Mouse (Mus musculus) neural tube, embryonic 13.5 days (tissue): ENCODE data around the gene Foxr1. TPM values are rescaled to one million over a fixed set of nuclear protein-coding genes. Genes with fewer than 3 reads are reported as not detected.

Source experiments
- ATAC-seq: fragments of 200-750 bp; cut with Nextera tagmentation; 2 replicates; pipeline ENCODE4 v1.8.0; 2017; ENCODE audit warnings: low read depth, mild to moderate bottlenecking, moderate TSS enrichment, moderate library complexity
- H3K27ac ChIP-seq: fragments of 300-500 bp; sonication (generic); replicated peaks from 2 replicates; pipeline ENCODE4 v1.5.1; 2015; ENCODE audit warnings: moderate library complexity, mild to moderate bottlenecking, inconsistent platforms
- H3K27me3 ChIP-seq: fragments of 300-500 bp; sonication (generic); 2 replicates; pipeline ENCODE4 v1.6.1; 2015; ENCODE audit warnings: mild to moderate bottlenecking, inconsistent platforms
- H3K36me3 ChIP-seq: fragments of 300-500 bp; sonication (generic); 2 replicates; pipeline ENCODE4 v1.6.1; 2015; ENCODE audit warnings: mild to moderate bottlenecking, inconsistent platforms
- H3K4me1 ChIP-seq: fragments of 300-500 bp; sonication (generic); replicated peaks from 2 replicates; pipeline ENCODE4 v1.6.1; 2015; ENCODE audit warnings: inconsistent platforms
- H3K4me2 ChIP-seq: fragments of 300-500 bp; sonication (generic); 2 replicates; pipeline ENCODE4 v1.6.1; 2015; ENCODE audit warnings: inconsistent platforms, mild to moderate bottlenecking, moderate library complexity
- H3K4me3 ChIP-seq: fragments of 300-500 bp; sonication (generic); 2 replicates; pipeline ENCODE4 v1.5.1; 2015; ENCODE audit warnings: mild to moderate bottlenecking, inconsistent platforms
- H3K9ac ChIP-seq: fragments of 300-500 bp; sonication (generic); 2 replicates; pipeline ENCODE4 v1.6.1; 2015; ENCODE audit warnings: moderate library complexity, mild to moderate bottlenecking, inconsistent platforms
- H3K9me3 ChIP-seq: fragments of 300-500 bp; sonication (generic); 2 replicates; pipeline ENCODE4 v1.6.1; 2016; ENCODE audit warnings: inconsistent platforms
- WGBS: fragments of 180-500 bp; shearing (Covaris S2); methylation state at CpG from one replicate; pipeline ENCODE4 v1.1.7; 2015; 5-methylcytosine and 5-hydroxymethylcytosine counted together
- polyA plus RNA-seq: library from polyadenylated mRNA; unstranded; fragments of >200 nt; fragmentation: Nextera tagmentation; extraction: Ambion mirVana; gene quantifications from 2 replicates; pipeline ENCODE4 v1.2.1, GENCODE M21; 2015

Foxr1 gene
- polyA plus RNA-seq, 1 experiment from 2014 or later = not detected

DNA sequence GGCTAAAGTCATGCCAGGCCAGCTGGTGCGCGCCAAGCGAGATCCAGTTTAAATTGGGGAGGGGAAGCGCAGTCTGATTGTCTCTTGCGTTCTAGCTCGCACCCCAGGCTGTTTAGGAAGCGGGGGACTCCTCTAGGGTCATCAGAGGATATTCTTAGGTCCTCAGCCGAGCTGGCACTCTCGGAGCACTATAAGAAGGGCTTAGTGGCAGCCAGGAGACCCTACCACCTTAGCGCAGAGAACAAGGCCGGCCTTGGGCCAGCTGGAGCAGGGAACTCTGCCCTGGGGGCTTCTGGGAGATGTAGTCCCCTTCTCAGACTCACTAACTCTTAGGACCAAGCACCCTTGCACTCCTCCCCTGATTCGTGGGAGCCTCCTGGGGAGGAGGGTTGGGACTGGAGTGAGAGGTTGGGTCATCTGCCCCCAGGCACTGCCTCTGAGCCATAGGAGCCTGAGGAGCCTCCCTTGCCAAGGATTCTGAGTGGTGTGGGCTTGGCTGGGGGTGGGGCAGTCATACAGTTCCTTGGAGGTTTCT is 42.6 kb upstream of the Foxr1 start:
- Histone ChIP-seq H3K36me3 (no peaks in the 10 kb centered on the region), H3K9me3 (no peaks in the 10 kb centered on the region), H3K9ac (peak overlapping the region; percentile 99), H3K4me2 (peak overlapping the region; percentile 98), H3K4me1 (peaks cover 68% of the 10 kb centered on the region), H3K27ac (peak overlapping the region; percentile 98), H3K27me3 (no peaks in the 10 kb centered on the region), H3K4me3 (peak overlapping the region; percentile 96)
- peak; percentile 15; the same call in 1 of the 2 replicates for ATAC-seq
- under 1% methylated on average over 12 of the region's 12 CpGs for WGBS

DNA sequence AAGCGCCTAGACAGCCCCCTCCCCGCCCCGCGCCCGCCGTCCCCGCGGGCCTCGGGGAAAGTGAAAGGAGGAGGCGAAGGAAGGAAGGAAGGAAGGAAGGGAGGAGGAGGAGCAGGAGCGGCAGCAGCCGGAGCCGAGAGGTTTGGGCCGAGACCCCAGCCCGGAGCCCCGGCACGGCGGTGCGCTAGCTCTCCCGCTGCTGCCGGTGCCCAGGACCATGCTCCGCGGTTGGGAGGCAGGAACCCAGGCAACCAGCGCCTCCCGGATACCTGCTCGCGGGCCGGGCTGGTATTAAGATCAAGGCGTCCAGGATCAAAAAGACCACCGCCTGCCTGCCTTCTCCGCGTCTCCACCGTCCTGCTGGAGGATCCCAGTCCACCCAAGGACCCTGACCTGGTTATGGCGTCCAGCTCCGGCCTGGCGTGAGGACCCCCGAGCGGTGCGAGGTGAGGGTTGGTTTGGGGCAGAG is 42.1 kb upstream of the Foxr1 start:
- WGBS = under 1% methylated on average over 39 of the region's 39 CpGs
- H3K4me3 ChIP-seq = peak overlapping the region; percentile 96
- H3K36me3 ChIP-seq = no peaks in the 10 kb centered on the region
- no peaks in the 10 kb centered on the region for H3K27me3 ChIP-seq
- ATAC-seq = no peak
- H3K9me3 ChIP-seq = no peaks in the 10 kb centered on the region
- H3K9ac ChIP-seq = peak overlapping the region; percentile 99
- H3K4me1 ChIP-seq = peaks cover 64% of the 10 kb centered on the region
- H3K27ac ChIP-seq = peak overlapping the region; percentile 98
- H3K4me2 ChIP-seq = peak overlapping the region; percentile 98

DNA sequence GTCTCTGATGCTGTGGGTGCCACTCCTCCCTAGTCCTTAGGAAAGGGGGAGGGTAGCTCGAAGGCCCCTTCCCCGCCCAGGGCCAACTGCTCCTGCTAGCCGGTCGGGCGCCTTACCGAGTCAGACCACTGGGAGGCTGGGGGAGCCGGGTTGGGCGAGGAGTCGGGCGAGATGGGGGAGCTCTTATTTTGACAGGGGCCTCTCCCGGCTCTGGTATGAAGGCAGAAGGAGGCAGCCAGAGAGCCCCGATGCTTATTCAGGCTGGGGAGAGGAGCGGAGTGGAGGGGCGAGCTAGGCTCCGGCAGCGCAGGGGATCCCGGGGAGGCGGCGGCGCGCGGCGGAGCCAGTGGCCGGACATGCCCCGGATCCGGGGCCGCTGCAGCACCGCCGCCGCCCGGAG is 41.6 kb upstream of the Foxr1 start, which contains the start of gene Bcl9l:
Gene Bcl9l (plus strand): TSS at position 274 of the 400 bp plus-strand sequence.
- WGBS = under 1% methylated on average over 18 of the region's 31 CpGs
- H3K9me3 ChIP-seq = no peaks in the 10 kb centered on the region
- peak within 1 kb of the TSS; percentile 99 for H3K9ac ChIP-seq
- H3K36me3 ChIP-seq = no peaks in the 10 kb centered on the region
- H3K27me3 ChIP-seq = no peaks in the 10 kb centered on the region
- peak within 1 kb of the TSS; percentile 98 for H3K4me2 ChIP-seq
- peak within 1 kb of the TSS; percentile 96 for H3K4me3 ChIP-seq
- ATAC-seq = peak; percentile 66
- peaks cover 64% of the 10 kb centered on the region for H3K4me1 ChIP-seq
- H3K27ac ChIP-seq = peak within 1 kb of the TSS; percentile 98

DNA sequence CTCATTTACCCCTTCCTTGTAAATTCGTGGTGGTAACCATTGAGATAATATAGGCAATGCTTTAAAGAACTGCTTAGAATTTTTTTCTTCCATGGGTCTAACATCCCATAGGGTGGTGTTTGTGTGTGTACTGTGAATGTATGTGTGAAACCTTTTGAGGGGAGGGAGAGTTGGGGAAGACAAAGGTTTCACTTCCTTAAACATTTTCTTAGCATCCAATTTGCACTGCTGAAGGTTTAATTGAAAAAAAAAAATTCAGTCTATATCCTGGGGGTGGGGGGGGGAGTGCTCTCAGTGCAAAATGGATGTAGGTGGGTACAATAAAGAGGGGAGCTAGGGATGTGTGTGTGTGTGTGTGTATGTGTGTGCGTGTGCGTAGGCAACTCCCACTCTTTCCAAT is 41.2 kb upstream of the Foxr1 start:
- Histone ChIP-seq H3K4me1 (peaks cover 64% of the 10 kb centered on the region), H3K4me2 (peak overlapping the region; percentile 98), H3K36me3 (no peaks in the 10 kb centered on the region), H3K4me3 (peak overlapping the region; percentile 96), H3K27me3 (no peaks in the 10 kb centered on the region), H3K9ac (peak overlapping the region; percentile 99), H3K9me3 (no peaks in the 10 kb centered on the region), H3K27ac (peak overlapping the region; percentile 98)
- WGBS = 11% methylated on average over 3 of the region's 3 CpGs
- no peak for ATAC-seq

DNA sequence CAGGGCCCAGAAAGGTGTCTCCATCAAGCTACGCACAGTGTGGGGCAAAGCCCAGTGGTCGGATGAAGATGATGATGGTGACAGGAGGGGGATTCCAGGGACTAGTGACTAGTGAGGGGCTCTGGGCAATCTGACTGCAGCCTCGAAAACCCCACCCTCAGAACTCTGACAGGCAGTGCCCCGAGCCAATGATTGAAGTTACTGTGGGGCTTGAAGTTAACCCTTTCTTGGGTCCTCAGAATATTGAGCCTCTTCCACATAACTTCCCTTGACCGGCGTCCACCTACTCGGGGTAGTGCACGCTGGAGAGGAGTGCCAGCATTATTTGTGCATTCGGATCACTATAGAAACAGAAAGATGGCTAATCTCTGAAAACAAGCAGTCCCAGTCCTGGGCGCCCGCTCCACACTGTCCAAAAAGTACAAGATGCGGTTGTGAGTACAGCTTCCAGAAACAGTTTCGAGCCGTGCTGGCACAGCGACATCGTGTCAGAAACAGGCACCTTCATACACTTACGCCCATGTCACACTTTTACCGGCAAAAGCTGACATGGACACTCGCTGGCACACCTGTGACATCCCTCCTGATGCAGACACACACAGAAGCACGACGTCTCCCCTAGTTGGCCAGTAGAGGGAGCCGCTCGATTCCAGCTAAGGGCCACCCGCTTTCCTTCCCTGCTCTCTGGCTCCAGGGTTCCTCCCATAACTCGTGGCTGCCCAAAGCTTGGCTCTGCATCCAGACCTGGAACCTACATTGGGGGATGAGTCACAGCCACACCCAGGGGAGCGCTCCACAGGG is 38.9 kb upstream of the Foxr1 start:
- under 1% methylated on average over 26 of the region's 26 CpGs for WGBS
- Histone ChIP-seq H3K4me1 (peaks cover 41% of the 10 kb centered on the region), H3K4me3 (peak overlapping the region; percentile 72), H3K36me3 (no peaks in the 10 kb centered on the region), H3K9me3 (no peaks in the 10 kb centered on the region), H3K9ac (peak overlapping the region; percentile 85), H3K27ac (peak overlapping the region; percentile 97), H3K4me2 (peak overlapping the region; percentile 93), H3K27me3 (no peaks in the 10 kb centered on the region)
- peak; percentile 62 for ATAC-seq

DNA sequence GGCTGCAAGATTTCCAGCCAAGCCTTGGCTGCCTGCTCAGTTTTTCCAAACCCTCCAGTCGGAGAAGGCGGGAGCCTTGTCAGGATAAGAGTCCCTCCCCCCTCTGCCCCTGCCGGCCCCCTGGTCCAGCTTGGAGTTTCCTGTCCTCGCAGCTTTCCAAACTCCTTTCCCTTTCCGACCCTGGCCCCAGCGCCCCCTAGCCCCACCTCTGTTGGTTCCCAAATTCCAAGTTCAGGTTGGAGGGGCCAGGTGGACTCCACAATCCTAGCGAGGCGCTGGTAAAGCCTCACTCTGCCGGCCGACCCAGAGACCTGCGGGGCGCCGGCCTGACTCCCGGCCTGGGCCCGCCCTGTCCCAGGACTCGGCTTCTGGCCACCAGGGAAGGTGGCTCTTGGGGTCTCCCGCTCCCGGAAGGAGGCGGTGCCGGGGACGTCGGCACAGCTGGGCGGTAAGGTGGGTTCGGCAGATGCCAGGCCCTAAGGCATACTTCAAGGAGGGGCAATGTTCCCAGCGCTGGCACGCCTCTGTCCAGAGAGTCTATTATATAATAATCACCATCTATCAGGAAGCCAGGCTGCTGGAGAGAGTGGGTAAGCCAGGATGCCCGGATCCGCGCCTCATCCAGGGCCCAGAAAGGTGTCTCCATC is 38.1 kb upstream of the Foxr1 start:
- ATAC-seq = peak; percentile 64
- H3K9ac ChIP-seq = peak overlapping the region; percentile 85
- WGBS = 0% methylated on average over 29 of the region's 29 CpGs

DNA sequence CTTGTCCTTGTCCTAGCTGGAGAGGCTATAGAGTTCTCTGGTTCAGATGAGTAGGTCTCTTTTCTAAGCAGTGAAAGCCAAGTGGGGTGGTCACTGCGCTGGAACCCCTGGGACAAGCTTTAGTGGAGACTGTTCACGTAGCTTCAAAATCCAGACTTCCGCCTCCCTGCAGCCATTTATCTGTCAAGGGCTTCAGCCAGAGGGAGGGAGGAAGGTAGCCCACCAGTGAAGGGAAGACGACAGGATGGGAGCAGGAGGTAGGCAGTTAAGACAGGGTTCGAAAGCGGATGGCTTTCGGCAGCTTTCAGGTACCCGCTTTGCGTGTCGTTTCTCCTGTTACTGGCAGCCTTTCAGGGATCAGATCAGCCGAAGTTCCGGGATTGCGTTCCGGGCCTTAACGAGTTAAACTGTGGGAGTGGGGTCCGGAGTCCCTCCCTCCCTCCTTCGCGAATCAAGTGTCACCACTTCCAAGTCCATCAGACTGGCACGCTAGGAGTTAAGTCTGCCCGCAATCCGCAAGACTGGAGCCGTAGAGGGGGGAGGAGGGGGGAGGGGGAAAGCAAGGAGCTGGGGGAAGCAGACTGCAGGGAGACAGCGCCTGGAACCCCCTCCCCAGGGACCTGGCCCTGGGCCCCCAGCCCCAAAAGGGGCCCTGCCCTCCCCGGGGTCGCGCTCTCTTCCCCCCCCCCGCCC is 37.4 kb upstream of the Foxr1 start:
- ATAC-seq = peak; percentile 62
- Histone ChIP-seq H3K27ac (peak overlapping the region; percentile 97), H3K9ac (peak overlapping the region; percentile 85), H3K9me3 (no peaks in the 10 kb centered on the region), H3K27me3 (no peaks in the 10 kb centered on the region), H3K4me2 (peak overlapping the region; percentile 93), H3K4me3 (peak overlapping the region; percentile 72), H3K36me3 (no peaks in the 10 kb centered on the region), H3K4me1 (peaks cover 29% of the 10 kb centered on the region)
- WGBS = 0% methylated on average over 19 of the region's 27 CpGs

More for the DNA sequence above, 38.1 kb upstream of the Foxr1 start:
- Histone ChIP-seq H3K9me3 (no peaks in the 10 kb centered on the region), H3K36me3 (no peaks in the 10 kb centered on the region), H3K27me3 (no peaks in the 10 kb centered on the region), H3K4me2 (peak overlapping the region; percentile 93), H3K27ac (peak overlapping the region; percentile 97), H3K4me3 (peak overlapping the region; percentile 72), H3K4me1 (peaks cover 34% of the 10 kb centered on the region)

DNA sequence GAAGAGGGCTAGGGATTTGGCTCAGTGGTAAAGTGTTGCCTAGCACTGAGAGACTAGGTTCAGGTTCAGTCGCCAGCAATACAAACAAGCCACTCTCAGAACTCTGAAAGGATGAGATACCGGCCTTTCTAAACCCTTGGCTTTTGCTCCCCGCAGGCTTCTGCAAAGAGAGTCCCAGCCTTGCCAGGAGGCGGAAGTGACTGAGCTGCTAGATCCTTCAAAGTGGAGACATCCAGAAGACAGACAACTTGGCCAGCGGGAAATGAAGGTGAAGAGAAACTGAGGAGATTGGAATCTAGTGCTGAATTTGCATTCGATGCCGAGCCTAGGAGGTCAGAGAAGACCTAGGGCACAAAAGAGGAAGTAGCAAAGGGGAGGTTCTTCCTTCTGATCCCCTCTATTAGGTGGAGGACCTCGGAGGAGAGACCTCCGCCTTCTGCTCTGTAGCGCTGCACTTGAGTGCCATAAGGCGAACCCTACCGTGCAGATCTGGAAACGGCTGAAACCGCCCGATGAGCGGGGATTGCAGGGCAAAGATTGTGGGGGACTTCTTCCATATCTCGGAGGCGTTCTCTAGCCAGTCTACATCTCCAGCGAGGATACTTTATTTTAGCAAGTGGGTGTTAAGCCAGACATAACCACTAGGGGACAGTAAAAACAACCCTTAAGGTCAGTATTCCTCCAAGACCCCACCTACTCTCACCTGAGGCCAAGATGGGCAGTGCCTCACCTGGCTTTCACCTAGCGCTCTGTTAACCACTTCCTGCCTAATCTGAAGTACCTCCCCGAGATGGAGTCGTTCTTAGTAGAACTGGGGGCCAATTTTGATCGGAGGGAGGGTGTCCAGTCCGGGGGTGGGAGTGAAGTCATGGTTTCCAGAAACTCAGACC is 36.6 kb upstream of the Foxr1 start:
- Histone ChIP-seq H3K36me3 (no peaks in the 10 kb centered on the region), H3K4me2 (peak overlapping the region; percentile 93), H3K27me3 (no peaks in the 10 kb centered on the region), H3K9ac (peak overlapping the region; percentile 85), H3K4me1 (peaks cover 29% of the 10 kb centered on the region), H3K9me3 (no peaks in the 10 kb centered on the region), H3K4me3 (peak overlapping the region; percentile 72), H3K27ac (peak overlapping the region; percentile 97)
- no peak for ATAC-seq
- 7% methylated on average over 24 of the region's 24 CpGs for WGBS

DNA sequence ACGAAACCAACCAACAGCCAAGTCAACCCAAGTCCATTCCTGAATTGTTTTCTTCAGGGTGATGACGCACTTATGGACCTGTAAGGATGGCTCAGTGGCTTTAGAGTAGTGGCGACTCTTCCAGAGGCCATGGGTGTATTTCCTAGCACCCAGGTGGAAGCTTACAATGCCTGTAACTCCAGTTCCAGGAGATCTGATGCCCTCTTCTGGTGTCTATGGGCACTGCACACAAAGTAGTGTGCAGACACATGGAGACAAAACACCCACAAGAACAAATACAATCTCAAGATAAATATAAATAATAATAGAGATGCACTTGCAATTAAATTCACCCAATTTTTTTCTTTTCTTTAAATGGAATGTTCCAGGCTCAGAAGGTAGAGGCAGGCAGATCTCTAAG is 35.0 kb upstream of the Foxr1 start:
- no peaks in the 10 kb centered on the region for H3K9me3 ChIP-seq
- no peak overlapping the region for H3K4me2 ChIP-seq
- ATAC-seq = no peak
- no peak overlapping the region for H3K27ac ChIP-seq
- H3K27me3 ChIP-seq = no peaks in the 10 kb centered on the region
- H3K36me3 ChIP-seq = no peaks in the 10 kb centered on the region
- 91% methylated on average over 3 of the region's 3 CpGs for WGBS
- H3K4me1 ChIP-seq = peaks cover 22% of the 10 kb centered on the region
- no peak overlapping the region for H3K9ac ChIP-seq
- no peak overlapping the region for H3K4me3 ChIP-seq

DNA sequence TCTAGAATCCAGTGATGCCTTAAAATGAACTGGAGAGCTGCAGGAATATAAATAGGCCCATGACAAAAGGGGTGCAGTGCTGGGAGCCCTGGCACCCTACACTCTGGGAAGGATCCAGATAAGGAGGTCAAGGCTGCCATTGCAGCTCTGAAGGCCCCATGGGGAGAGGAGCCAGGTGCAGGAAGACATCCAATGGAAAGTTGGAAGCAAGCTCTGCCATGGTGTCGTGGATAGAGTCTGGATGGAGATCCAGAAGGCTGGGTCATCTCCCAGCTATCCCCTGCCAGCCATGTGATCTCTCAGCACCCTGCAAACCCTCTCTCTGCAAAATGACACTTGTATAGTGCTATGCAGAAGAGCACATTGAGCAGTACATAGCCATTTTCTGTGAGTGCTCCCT is 33.4 kb upstream of the Foxr1 start:
- no peak overlapping the region for H3K27ac ChIP-seq
- no peak overlapping the region for H3K4me2 ChIP-seq
- no peak overlapping the region for H3K4me3 ChIP-seq
- peaks cover 11% of the 10 kb centered on the region for H3K4me1 ChIP-seq
- no peaks in the 10 kb centered on the region for H3K9me3 ChIP-seq
- no peak overlapping the region for H3K9ac ChIP-seq
- ATAC-seq = no peak
- no peaks in the 10 kb centered on the region for H3K27me3 ChIP-seq
- no peaks in the 10 kb centered on the region for H3K36me3 ChIP-seq
- 29% methylated on average over 1 of the region's 1 CpGs for WGBS

DNA sequence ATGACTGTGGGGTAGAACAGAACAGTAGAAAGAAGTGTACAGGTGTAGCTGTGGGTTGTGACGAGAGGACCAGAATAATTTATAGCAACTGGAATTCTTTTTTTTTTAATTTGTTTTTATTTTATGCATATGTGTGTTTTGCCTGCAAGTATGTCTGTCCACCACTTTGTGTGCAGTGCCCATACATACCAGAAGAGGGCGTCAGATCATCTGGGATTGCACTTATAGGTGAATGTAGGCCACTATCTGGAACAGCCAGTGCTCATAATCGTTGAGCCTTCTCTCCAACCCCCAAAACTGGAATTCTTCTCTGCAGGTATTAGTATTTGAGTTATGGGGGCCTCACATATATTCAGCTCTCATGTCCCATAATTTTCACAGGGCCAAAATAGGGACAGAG is 32.2 kb upstream of the Foxr1 start:
- Histone ChIP-seq H3K36me3 (no peaks in the 10 kb centered on the region), H3K4me3 (no peak overlapping the region), H3K9me3 (no peaks in the 10 kb centered on the region), H3K27me3 (no peaks in the 10 kb centered on the region), H3K9ac (no peak overlapping the region), H3K4me2 (no peak overlapping the region), H3K27ac (no peak overlapping the region), H3K4me1 (peaks cover 17% of the 10 kb centered on the region)
- 62% methylated on average over 3 of the region's 3 CpGs for WGBS
- no peak for ATAC-seq
